Mouse (Mus musculus): Measurements from ENCODE around the gene Pigs. TPM values are rescaled to one million over a fixed set of nuclear protein-coding genes. Genes with fewer than 3 reads are reported as not detected.

The Pigs gene
- polyA plus RNA-seq, 1 experiment from 2014 or later: 86.2 TPM

- Histone ChIP-seq H3K27ac (peak overlapping the region; percentile 28; the same call in 1 of the 2 replicates), H3K9ac (no peak overlapping the region), H3K4me2 (no peak overlapping the region), H3K4me1 (peaks cover 69% of the 10 kb centered on the region), H3K36me3 (no peaks in the 10 kb centered on the region), H3K9me3 (replicated peaks) (no peaks in the 10 kb centered on the region), H3K4me3 (replicated peaks) (no peak overlapping the region), H3K27me3 (no peaks in the 10 kb centered on the region)
- ATAC-seq (replicated peaks; ENCODE audit: low FRiP score): 0 out of 2 replicates have a peak, but pooled peaks have one; percentile 6
- 41% methylated on average over 7 of the region's 7 CpGs for WGBS
These were observed 44.4 kb downstream of the Pigs start for GRCm38 (mm10) chr11:78372610-78373009.

GRCm38 (mm10) chr11:78374147-78374546 is 45.9 kb downstream of the Pigs start:
- no peak overlapping the region for H3K4me2 ChIP-seq
- no peak overlapping the region for H3K4me3 ChIP-seq (replicated peaks)
- H3K4me1 ChIP-seq: peaks cover 73% of the 10 kb centered on the region
- H3K9ac ChIP-seq: no peak overlapping the region
- H3K9me3 ChIP-seq (replicated peaks): no peaks in the 10 kb centered on the region
- no peaks in the 10 kb centered on the region for H3K36me3 ChIP-seq
- WGBS: 46% methylated on average over 8 of the region's 8 CpGs
- peak; percentile 86 for ATAC-seq (replicated peaks; ENCODE audit: low FRiP score)
- no peaks in the 10 kb centered on the region for H3K27me3 ChIP-seq
- H3K27ac ChIP-seq: peak overlapping the region; percentile 84

- H3K36me3 ChIP-seq: no peaks in the 10 kb centered on the region
- WGBS: 9% methylated on average over 12 of the region's 12 CpGs
- H3K27ac ChIP-seq: peak overlapping the region; percentile 59
- no peak overlapping the region for H3K4me2 ChIP-seq
- no peak overlapping the region for H3K9ac ChIP-seq
- no peak overlapping the region for H3K4me3 ChIP-seq (replicated peaks)
- no peaks in the 10 kb centered on the region for H3K9me3 ChIP-seq (replicated peaks)
- peak; percentile 54 for ATAC-seq (replicated peaks; ENCODE audit: low FRiP score)
- peaks cover 52% of the 10 kb centered on the region for H3K4me1 ChIP-seq
- no peaks in the 10 kb centered on the region for H3K27me3 ChIP-seq
These were observed 49.4 kb downstream of the Pigs start for GRCm38 (mm10) chr11:78377549-78378159.

GRCm38 (mm10) chr11:78380351-78380750 is 52.1 kb downstream of the Pigs start:
- Histone ChIP-seq H3K9me3 (replicated peaks) (no peaks in the 10 kb centered on the region), H3K4me3 (replicated peaks) (no peak overlapping the region), H3K9ac (no peak overlapping the region), H3K27me3 (no peaks in the 10 kb centered on the region), H3K4me2 (no peak overlapping the region), H3K4me1 (peaks cover 40% of the 10 kb centered on the region), H3K27ac (no peak overlapping the region), H3K36me3 (no peaks in the 10 kb centered on the region)
- no peak for ATAC-seq (replicated peaks; ENCODE audit: low FRiP score)
- 68% methylated on average over 4 of the region's 4 CpGs for WGBS

- H3K27me3 ChIP-seq: no peaks in the 10 kb centered on the region
- H3K36me3 ChIP-seq: no peaks in the 10 kb centered on the region
- no peak for ATAC-seq (replicated peaks; ENCODE audit: low FRiP score)
- no peak overlapping the region for H3K27ac ChIP-seq
- H3K4me1 ChIP-seq: peaks cover 34% of the 10 kb centered on the region
- WGBS: 76% methylated on average over 3 of the region's 3 CpGs
- H3K4me3 ChIP-seq (replicated peaks): no peak overlapping the region
- H3K4me2 ChIP-seq: no peak overlapping the region
- H3K9me3 ChIP-seq (replicated peaks): no peaks in the 10 kb centered on the region
- H3K9ac ChIP-seq: no peak overlapping the region
These were observed 52.8 kb downstream of the Pigs start for GRCm38 (mm10) chr11:78380996-78381395.

GRCm38 (mm10) chr11:78382286-78382685 is 54.1 kb downstream of the Pigs start:
- Histone ChIP-seq H3K4me2 (no peak overlapping the region), H3K4me1 (peaks cover 30% of the 10 kb centered on the region), H3K36me3 (no peaks in the 10 kb centered on the region), H3K27me3 (no peaks in the 10 kb centered on the region), H3K9ac (no peak overlapping the region), H3K4me3 (replicated peaks) (no peak overlapping the region), H3K9me3 (replicated peaks) (no peaks in the 10 kb centered on the region), H3K27ac (no peak overlapping the region)
- no peak for ATAC-seq (replicated peaks; ENCODE audit: low FRiP score)
- WGBS: 78% methylated on average over 7 of the region's 7 CpGs

- 19% methylated on average over 5 of the region's 5 CpGs for WGBS
- 0 out of 2 replicates have a peak, but pooled peaks have one; percentile 8 for ATAC-seq (replicated peaks; ENCODE audit: low FRiP score)
These were observed 54.5 kb downstream of the Pigs start for GRCm38 (mm10) chr11:78382701-78383100.

GRCm38 (mm10) chr11:78385776-78386175 is 57.6 kb downstream of the Pigs start:
- H3K4me2 ChIP-seq: no peak overlapping the region
- no peaks in the 10 kb centered on the region for H3K27me3 ChIP-seq
- 79% methylated on average over 10 of the region's 10 CpGs for WGBS
- no peak overlapping the region for H3K27ac ChIP-seq
- H3K9me3 ChIP-seq (replicated peaks): no peaks in the 10 kb centered on the region
- H3K9ac ChIP-seq: no peak overlapping the region
- no peak overlapping the region for H3K4me3 ChIP-seq (replicated peaks)
- no peaks in the 10 kb centered on the region for H3K36me3 ChIP-seq
- no peak for ATAC-seq (replicated peaks; ENCODE audit: low FRiP score)
- peaks cover 22% of the 10 kb centered on the region for H3K4me1 ChIP-seq

More at GRCm38 (mm10) chr11:78382701-78383100, 54.5 kb downstream of the Pigs start:
- Histone ChIP-seq H3K4me2 (no peak overlapping the region), H3K4me3 (replicated peaks) (no peak overlapping the region), H3K27ac (no peak overlapping the region), H3K4me1 (peaks cover 26% of the 10 kb centered on the region), H3K27me3 (no peaks in the 10 kb centered on the region), H3K36me3 (no peaks in the 10 kb centered on the region), H3K9me3 (replicated peaks) (no peaks in the 10 kb centered on the region), H3K9ac (no peak overlapping the region)

- WGBS: 58% methylated on average over 14 of the region's 14 CpGs
- H3K36me3 ChIP-seq: no peaks in the 10 kb centered on the region
- no peak within 1 kb of the TSS for H3K4me2 ChIP-seq
- H3K27me3 ChIP-seq: no peaks in the 10 kb centered on the region
- H3K9ac ChIP-seq: no peak within 1 kb of the TSS
- H3K27ac ChIP-seq: no peak within 1 kb of the TSS
- ATAC-seq (replicated peaks; ENCODE audit: low FRiP score): no peak
- H3K4me1 ChIP-seq: peaks cover 22% of the 10 kb centered on the region
- no peak within 1 kb of the TSS for H3K4me3 ChIP-seq (replicated peaks)
- no peaks in the 10 kb centered on the region for H3K9me3 ChIP-seq (replicated peaks)
These were observed 58.4 kb downstream of the Pigs start, which contains the start of gene Foxn1 for GRCm38 (mm10) chr11:78386508-78387043. Gene Foxn1 (minus strand): TSS chr11:78386558.

Other genes starting within 250 kb of the Pigs start
- gene Eral1, start 248.0 kb upstream of the Pigs start, polyA plus RNA-seq (2015; fragmentation: Nextera tagmentation; extraction: Ambion mirVana): 34.2 and 38.4 TPM in 2 replicates
- 14.5 and 18.2 TPM in 2 replicates for gene Fam222b, start 233.8 kb upstream of the Pigs start, polyA plus RNA-seq (2015; fragmentation: Nextera tagmentation; extraction: Ambion mirVana)
- gene Traf4, start 162.8 kb upstream of the Pigs start, polyA plus RNA-seq (2015; fragmentation: Nextera tagmentation; extraction: Ambion mirVana): 94.2 and 99.5 TPM in 2 replicates
- gene Nek8, start 151.7 kb upstream of the Pigs start, polyA plus RNA-seq (2015; fragmentation: Nextera tagmentation; extraction: Ambion mirVana): 21.1 and 25.0 TPM in 2 replicates
- 28.7 and 31.8 TPM in 2 replicates for gene Tlcd1, start 151.7 kb upstream of the Pigs start, polyA plus RNA-seq (2015; fragmentation: Nextera tagmentation; extraction: Ambion mirVana)
- 1,327 and 1,492 TPM in 2 replicates for gene Rpl23a, start 144.8 kb upstream of the Pigs start, polyA plus RNA-seq (2015; fragmentation: Nextera tagmentation; extraction: Ambion mirVana)
- 113 and 132 TPM in 2 replicates for gene Rab34, start 140.0 kb upstream of the Pigs start, polyA plus RNA-seq (2015; fragmentation: Nextera tagmentation; extraction: Ambion mirVana)
- 3.1 and 4.3 TPM in 2 replicates for gene Proca1, start 135.0 kb upstream of the Pigs start, polyA plus RNA-seq (2015; fragmentation: Nextera tagmentation; extraction: Ambion mirVana)
- gene Sdf2, start 82.7 kb upstream of the Pigs start, polyA plus RNA-seq (2015; fragmentation: Nextera tagmentation; extraction: Ambion mirVana): 78.6 and 84.5 TPM in 2 replicates
- gene Supt6, start 82.4 kb upstream of the Pigs start, polyA plus RNA-seq (2015; fragmentation: Nextera tagmentation; extraction: Ambion mirVana): 27.3 and 29.4 TPM in 2 replicates
- 76.0 and 81.8 TPM in 2 replicates for gene 2610507B11Rik, start 66.7 kb upstream of the Pigs start, polyA plus RNA-seq (2015; fragmentation: Nextera tagmentation; extraction: Ambion mirVana)
- 0.32 and 0.43 TPM in 2 replicates for gene BC030499, start 37.6 kb upstream of the Pigs start, polyA plus RNA-seq (2015; fragmentation: Nextera tagmentation; extraction: Ambion mirVana)
- gene Spag5, start 26.9 kb upstream of the Pigs start, polyA plus RNA-seq (2015; fragmentation: Nextera tagmentation; extraction: Ambion mirVana): 43.3 and 47.4 TPM in 2 replicates
- 6.0 and 6.4 TPM in 2 replicates for gene Aldoc, start 5.4 kb upstream of the Pigs start, polyA plus RNA-seq (2015; fragmentation: Nextera tagmentation; extraction: Ambion mirVana)
- gene Unc119, start 15.1 kb downstream of the Pigs start, polyA plus RNA-seq (2015; fragmentation: Nextera tagmentation; extraction: Ambion mirVana): 40.2 and 44.9 TPM in 2 replicates
- gene Foxn1, start 58.1 kb downstream of the Pigs start, polyA plus RNA-seq (2015; fragmentation: Nextera tagmentation; extraction: Ambion mirVana): 0.10 TPM in 1 of 2 replicates, not detected in the other
- 1.1 and 1.2 TPM in 2 replicates for gene Slc13a2, start 93.8 kb downstream of the Pigs start, polyA plus RNA-seq (2015; fragmentation: Nextera tagmentation; extraction: Ambion mirVana)
- 21.1 and 21.3 TPM in 2 replicates for gene Slc46a1, start 137.3 kb downstream of the Pigs start, polyA plus RNA-seq (2015; fragmentation: Nextera tagmentation; extraction: Ambion mirVana)
- 1.5 and 1.8 TPM in 2 replicates for gene Sarm1, start 169.3 kb downstream of the Pigs start, polyA plus RNA-seq (2015; fragmentation: Nextera tagmentation; extraction: Ambion mirVana)
- 4.5 and 8.1 TPM in 2 replicates for gene Vtn, start 170.7 kb downstream of the Pigs start, polyA plus RNA-seq (2015; fragmentation: Nextera tagmentation; extraction: Ambion mirVana)
- gene Sebox, start 175.0 kb downstream of the Pigs start, polyA plus RNA-seq (2015; fragmentation: Nextera tagmentation; extraction: Ambion mirVana): not detected in 2 replicates
- gene Tmem199, start 183.8 kb downstream of the Pigs start, polyA plus RNA-seq (2015; fragmentation: Nextera tagmentation; extraction: Ambion mirVana): 56.7 and 57.1 TPM in 2 replicates
- 169 and 171 TPM in 2 replicates for gene Poldip2, start 183.8 kb downstream of the Pigs start, polyA plus RNA-seq (2015; fragmentation: Nextera tagmentation; extraction: Ambion mirVana)
- 81.8 and 88.2 TPM in 2 replicates for gene Tnfaip1, start 207.9 kb downstream of the Pigs start, polyA plus RNA-seq (2015; fragmentation: Nextera tagmentation; extraction: Ambion mirVana)
- gene Ift20, start 207.9 kb downstream of the Pigs start, polyA plus RNA-seq (2015; fragmentation: Nextera tagmentation; extraction: Ambion mirVana): 134 and 145 TPM in 2 replicates
- gene Tmem97, start 222.4 kb downstream of the Pigs start, polyA plus RNA-seq (2015; fragmentation: Nextera tagmentation; extraction: Ambion mirVana): 80.4 and 82.3 TPM in 2 replicates

Data from kidney, embryonic 15.5 days (tissue).